Mouse (Mus musculus): ENCODE results near the gene Shank2.

Shank2 gene

GRCm38 (mm10) chr7:144415795-144416194 is 414.1 kb downstream of the Shank2 start:
- DNase-seq (ENCODE audit: low spot score in 2 of 2), result no peak

- no peak for DNase-seq (ENCODE audit: low spot score in 2 of 2)
Observed at GRCm38 (mm10) chr7:144417234-144417633, 415.5 kb downstream of the Shank2 start.

GRCm38 (mm10) chr7:144417644-144418343 is 416.1 kb downstream of the Shank2 start:
- peak; percentile 76 to 82 for DNase-seq (ENCODE audit: low spot score in 2 of 2)

GRCm38 (mm10) chr7:144420552-144420951 is 418.8 kb downstream of the Shank2 start:
- DNase-seq (ENCODE audit: low spot score in 2 of 2), result no peak

GRCm38 (mm10) chr7:144421478-144421877 is 419.8 kb downstream of the Shank2 start:
- no peak for DNase-seq (ENCODE audit: low spot score in 2 of 2)

GRCm38 (mm10) chr7:144425953-144426352 is 424.2 kb downstream of the Shank2 start:
- DNase-seq (ENCODE audit: low spot score in 2 of 2), result peak in 1 of 2 experiments; percentile 59

GRCm38 (mm10) chr7:144426594-144426993 is 424.9 kb downstream of the Shank2 start:
- no peak for DNase-seq (ENCODE audit: low spot score in 2 of 2)

- DNase-seq (ENCODE audit: low spot score in 2 of 2), result no peak
Observed at GRCm38 (mm10) chr7:144427460-144427859, 425.7 kb downstream of the Shank2 start.

GRCm38 (mm10) chr7:144432920-144433319 is 431.2 kb downstream of the Shank2 start:
- no peak for DNase-seq (ENCODE audit: low spot score in 2 of 2)

- DNase-seq (ENCODE audit: low spot score in 2 of 2), result no peak
Observed at GRCm38 (mm10) chr7:144438811-144439210, 437.1 kb downstream of the Shank2 start.

GRCm38 (mm10) chr7:144441466-144441865 is 439.7 kb downstream of the Shank2 start:
- no peak for DNase-seq (ENCODE audit: low spot score in 2 of 2)

GRCm38 (mm10) chr7:144441976-144442375 is 440.2 kb downstream of the Shank2 start:
- DNase-seq (ENCODE audit: low spot score in 2 of 2), result no peak

- DNase-seq (ENCODE audit: low spot score in 2 of 2), result no peak
Observed at GRCm38 (mm10) chr7:144444788-144445187, 443.1 kb downstream of the Shank2 start.

- DNase-seq (ENCODE audit: low spot score in 2 of 2), result no peak
Observed at GRCm38 (mm10) chr7:144447146-144447545, 445.4 kb downstream of the Shank2 start.

- DNase-seq (ENCODE audit: low spot score in 2 of 2), result no peak
Observed at GRCm38 (mm10) chr7:144448186-144448585, 446.5 kb downstream of the Shank2 start.

- DNase-seq (ENCODE audit: low spot score in 2 of 2), result peak; percentile 80 to 84
Observed at GRCm38 (mm10) chr7:144449637-144450570, 448.2 kb downstream of the Shank2 start.

- no peak for DNase-seq (ENCODE audit: low spot score in 2 of 2)
Observed at GRCm38 (mm10) chr7:144450661-144451060, 448.9 kb downstream of the Shank2 start.

GRCm38 (mm10) chr7:144458881-144459280 is 457.2 kb downstream of the Shank2 start:
- DNase-seq (ENCODE audit: low spot score in 2 of 2), result no peak

GRCm38 (mm10) chr7:144461246-144461902 is 459.6 kb downstream of the Shank2 start:
- no peak for DNase-seq (ENCODE audit: low spot score in 2 of 2)

- DNase-seq (ENCODE audit: low spot score in 2 of 2), result no peak
Observed at GRCm38 (mm10) chr7:144462577-144462976, 460.8 kb downstream of the Shank2 start.

GRCm38 (mm10) chr7:144468741-144469140 is 467.0 kb downstream of the Shank2 start:
- DNase-seq (ENCODE audit: low spot score in 2 of 2), result no peak

- no peak for DNase-seq (ENCODE audit: low spot score in 2 of 2)
Observed at GRCm38 (mm10) chr7:144469181-144469641, 467.5 kb downstream of the Shank2 start.

Data from frontal cortex, postnatal 10 days (tissue).